Mouse (Mus musculus) forebrain, embryonic 10.5 days (tissue): ENCODE measurements around the gene Trim17. TPM values are rescaled to one million over a fixed set of nuclear protein-coding genes. Genes with fewer than 3 reads are reported as not detected.

Experiments used
- microRNA-seq: library from miRNA; unstranded; fragments of <30 nt; microRNA quantifications from one replicate; pipeline ENCODE4, GENCODE M21; 2017
- polyA plus RNA-seq: library from polyadenylated mRNA; unstranded; fragments of >200 nt; fragmentation: Nextera tagmentation; extraction: Ambion mirVana; gene quantifications from 2 replicates; pipeline ENCODE4 v1.2.1, GENCODE M21; 2016

Trim17 gene
- polyA plus RNA-seq, 1 experiment from 2014 or later = 0.19 TPM

Small RNAs within 50 kb of the gene (microRNA-seq; reads per million reads assigned to microRNA genes)
- not detected for gene Gm44313

Other genes with a start within 250 kb of the Trim17 start
- not detected in 2 replicates for gene Olfr318, start 230.7 kb upstream of the Trim17 start, polyA plus RNA-seq
- gene Olfr317, start 215.5 kb upstream of the Trim17 start, polyA plus RNA-seq = not detected in 2 replicates
- not detected in 2 replicates for gene Olfr316, start 202.0 kb upstream of the Trim17 start, polyA plus RNA-seq
- not detected in 2 replicates for gene Olfr315, start 181.5 kb upstream of the Trim17 start, polyA plus RNA-seq
- not detected in 2 replicates for gene Olfr314, start 171.7 kb upstream of the Trim17 start, polyA plus RNA-seq
- 1.0 and 1.9 TPM in 2 replicates for gene Fam183b, start 152.7 kb upstream of the Trim17 start, polyA plus RNA-seq
- not detected in 2 replicates for gene Olfr313, start 139.7 kb upstream of the Trim17 start, polyA plus RNA-seq
- not detected in 2 replicates for gene Olfr312, start 125.4 kb upstream of the Trim17 start, polyA plus RNA-seq
- gene Olfr311, start 115.4 kb upstream of the Trim17 start, polyA plus RNA-seq = not detected in 2 replicates
- 8.9 and 9.3 TPM in 2 replicates for gene Gm12258, start 107.5 kb upstream of the Trim17 start, polyA plus RNA-seq
- 9.3 and 9.4 TPM in 2 replicates for gene 2810021J22Rik, start 87.5 kb upstream of the Trim17 start, polyA plus RNA-seq
- 5.8 and 6.4 TPM in 2 replicates for gene Zfp39, start 50.5 kb upstream of the Trim17 start, polyA plus RNA-seq
- gene Btnl10, start 36.8 kb upstream of the Trim17 start, polyA plus RNA-seq = 0.05 TPM in 1 of 2 replicates, not detected in the other
- 265 and 273 TPM in 2 replicates for gene Rnf187, start 15.8 kb upstream of the Trim17 start, polyA plus RNA-seq
- 22.7 and 36.5 TPM in 2 replicates for gene Hist3h2ba, start 5.8 kb upstream of the Trim17 start, polyA plus RNA-seq
- 15.1 and 19.4 TPM in 2 replicates for gene Hist3h2a, start within 50 bp of the Trim17 start, polyA plus RNA-seq
- 18.5 and 19.6 TPM in 2 replicates for gene Trim11, start 23.4 kb downstream of the Trim17 start, polyA plus RNA-seq
- gene Obscn, start 181.7 kb downstream of the Trim17 start, polyA plus RNA-seq = 0.01 TPM in 1 of 2 replicates, not detected in the other
- 5.2 and 6.1 TPM in 2 replicates for gene Iba57, start 209.1 kb downstream of the Trim17 start, polyA plus RNA-seq
- not detected in 2 replicates for gene Gjc2, start 228.5 kb downstream of the Trim17 start, polyA plus RNA-seq
- 129 and 135 TPM in 2 replicates for gene Guk1, start 237.5 kb downstream of the Trim17 start, polyA plus RNA-seq
- gene Mrpl55, start 247.8 kb downstream of the Trim17 start, polyA plus RNA-seq = 123 and 130 TPM in 2 replicates